Mouse (Mus musculus) CH12.LX (cell line): ENCODE measurements around the gene Aox1.

ENCODE experiments used
- CTCF ChIP-seq, 2 experiments: IDR thresholded peaks in 1 of 2; conservative IDR thresholded peaks in 1 of 2; 2 replicates each; pipeline ENCODE4 v1.5.1; 2011 to 2012; ENCODE audit warnings: low read depth in 2 of 2, low read length in 2 of 2, improper control_type of control experiment in 1 of 2, inconsistent platforms in 1 of 2, mild to moderate bottlenecking in 1 of 2, moderate library complexity in 1 of 2
- KAT2A ChIP-seq: IDR thresholded peaks from 2 replicates; pipeline ENCODE4 v1.6.1; 2012; ENCODE audit warnings: low read length, improper control_type of control experiment, inconsistent platforms; ENCODE audit not compliant: insufficient replicate concordance
- MAX ChIP-seq: IDR thresholded peaks from 2 replicates; pipeline ENCODE4 v1.6.1; 2011; ENCODE audit warnings: low read length, improper control_type of control experiment
- MAZ ChIP-seq: IDR thresholded peaks from 2 replicates; pipeline ENCODE4 v1.6.1; 2012; ENCODE audit warnings: low read depth, mild to moderate bottlenecking, inconsistent platforms, low read length, improper control_type of control experiment, moderate library complexity
- MEF2A ChIP-seq: IDR thresholded peaks from 2 replicates; pipeline ENCODE4 v1.6.1; 2014; ENCODE audit warnings: low read depth, mild to moderate bottlenecking, inconsistent platforms, low read length, improper control_type of control experiment, borderline replicate concordance
- POLR2A ChIP-seq: IDR thresholded peaks from 2 replicates; pipeline ENCODE4 v1.6.1; 2011; ENCODE audit warnings: low read depth, mild to moderate bottlenecking, improper control_type of control experiment, low read length
- RCOR1 ChIP-seq: conservative IDR thresholded peaks from 2 replicates; pipeline ENCODE4 v1.6.1; 2012; ENCODE audit warnings: low read depth, mild to moderate bottlenecking, inconsistent platforms, low read length, improper control_type of control experiment
- SMC3 ChIP-seq: IDR thresholded peaks from 2 replicates; pipeline ENCODE4 v1.6.1; 2011; ENCODE audit warnings: low read depth, low read length, improper control_type of control experiment
- ZKSCAN1 ChIP-seq: IDR thresholded peaks from 2 replicates; pipeline ENCODE4 v1.6.1; 2012; ENCODE audit warnings: low read depth, inconsistent platforms, low read length, improper control_type of control experiment, borderline replicate concordance

- TF ChIP-seq POLR2A, result no peak
- no peak for TF ChIP-seq MAZ
- TF ChIP-seq MAX, result no peak
- TF ChIP-seq KAT2A, result no peak
- TF ChIP-seq CTCF (conservative IDR thresholded peaks at IDR 0.05 in 1 of 2, IDR thresholded peaks at IDR 0.05 in 1 of 2; ENCODE audit: low read depth in 2 of 2, low read length in 2 of 2), result no peak
- TF ChIP-seq RCOR1, result no peak
- no peak for TF ChIP-seq ZKSCAN1
- TF ChIP-seq SMC3, result no peak
- no peak for TF ChIP-seq MEF2A
Measured at GRCm38 (mm10) chr1:58146026-58146425, 116.3 kb downstream of the Aox1 start.
